Mouse (Mus musculus) MN1 (cell line): Measurements from ENCODE around the gene Fbxo27.
"Not testable (repeated sequence)": the region's sequence is repeated elsewhere in the genome, so short reads cannot be mapped to it uniquely, and the experiment has no call there.

ENCODE experiments used
- DNase-seq: peaks from one replicate; pipeline ENCODE4 v3.0.0-alpha.2; 2016; ENCODE audit warnings: low spot score

Fbxo27 gene

GRCm38 (mm10) chr7:28692545-28693320, at the start of gene Fbxo27:
Fbxo27 (plus strand) TSS chr7:28692849.
- DNase-seq, result no peak

GRCm38 (mm10) chr7:28645366-28645765, 47.3 kb upstream of the Fbxo27 start:
- DNase-seq, result no peak

GRCm38 (mm10) chr7:28645947-28646475, 46.6 kb upstream of the Fbxo27 start:
- no peak for DNase-seq

GRCm38 (mm10) chr7:28647016-28647415, 45.6 kb upstream of the Fbxo27 start:
- no peak for DNase-seq

GRCm38 (mm10) chr7:28651157-28651556, 41.5 kb upstream of the Fbxo27 start:
- no peak for DNase-seq

- no peak for DNase-seq
These were observed 36.2 kb upstream of the Fbxo27 start for GRCm38 (mm10) chr7:28656430-28656829.

- DNase-seq, result peak; percentile 52
These were observed 26.7 kb upstream of the Fbxo27 start for GRCm38 (mm10) chr7:28665620-28666579.

- DNase-seq, result no peak
These were observed 21.5 kb upstream of the Fbxo27 start for GRCm38 (mm10) chr7:28671172-28671571.

GRCm38 (mm10) chr7:28672276-28672675, 20.4 kb upstream of the Fbxo27 start:
- DNase-seq, result no peak

GRCm38 (mm10) chr7:28672786-28673185, 19.9 kb upstream of the Fbxo27 start:
- not testable (repeated sequence) for DNase-seq

- DNase-seq, result peak; percentile 53
These were observed 17.7 kb upstream of the Fbxo27 start for GRCm38 (mm10) chr7:28674994-28675393.

- peak; percentile 80 for DNase-seq
These were observed 16.9 kb upstream of the Fbxo27 start for GRCm38 (mm10) chr7:28675746-28676145.

- no peak for DNase-seq
These were observed 15.7 kb upstream of the Fbxo27 start for GRCm38 (mm10) chr7:28676811-28677541.

- DNase-seq, result no peak
These were observed 15.0 kb upstream of the Fbxo27 start for GRCm38 (mm10) chr7:28677624-28678023.

- no peak for DNase-seq
These were observed 1.6 kb upstream of the Fbxo27 start for GRCm38 (mm10) chr7:28691075-28691474.

- DNase-seq, result peak; percentile 76
These were observed 795 bp downstream of the Fbxo27 start for GRCm38 (mm10) chr7:28693321-28693966.

GRCm38 (mm10) chr7:28694423-28694822, 1.8 kb downstream of the Fbxo27 start:
- no peak for DNase-seq

- DNase-seq, result no peak
These were observed 2.4 kb downstream of the Fbxo27 start for GRCm38 (mm10) chr7:28694966-28695511.

GRCm38 (mm10) chr7:28697277-28697676, 4.6 kb downstream of the Fbxo27 start:
- DNase-seq, result no peak

- no peak for DNase-seq
These were observed 7.6 kb downstream of the Fbxo27 start for GRCm38 (mm10) chr7:28700269-28700668.

GRCm38 (mm10) chr7:28701306-28701705, 8.7 kb downstream of the Fbxo27 start:
- not testable (repeated sequence) for DNase-seq
